Mouse (Mus musculus): ENCODE results near the gene Ltbr. TPM values are rescaled to one million over a fixed set of nuclear protein-coding genes. Genes with fewer than 3 reads are reported as not detected.

Ltbr gene
- polyA plus RNA-seq, 1 experiment: 67.1 TPM

GRCm38 (mm10) chr6:125330626-125331326 lies 17.1 kb upstream of the Ltbr start:
- Histone ChIP-seq H3K4me1 (ENCODE audit: control insufficient read depth, insufficient read depth, low read length) (no peaks in the 10 kb centered on the region), H3K27ac (ENCODE audit: insufficient read depth, low read length) (peak overlapping the region; percentile 28; the same call in 1 of the 2 replicates), H3K4me3 (ENCODE audit: insufficient read depth, low read length) (peak overlapping the region; percentile 52)
- TF ChIP-seq CTCF (IDR thresholded peaks at IDR 0.05; ENCODE audit: borderline replicate concordance, insufficient read depth, low read length) (no peak), POLR2A (IDR thresholded peaks at IDR 0.05; ENCODE audit: low read depth, low read length) (peak; percentile 88)

GRCm38 (mm10) chr6:125328243-125328642 lies 14.6 kb upstream of the Ltbr start:
- TF ChIP-seq POLR2A (IDR thresholded peaks at IDR 0.05; ENCODE audit: low read depth, low read length) (no peak), CTCF (IDR thresholded peaks at IDR 0.05; ENCODE audit: borderline replicate concordance, insufficient read depth, low read length) (no peak)
- peaks cover 3% of the 10 kb centered on the region; the same call in 1 of the 2 replicates for H3K4me1 ChIP-seq (ENCODE audit: control insufficient read depth, insufficient read depth, low read length)
- no peak overlapping the region for H3K4me3 ChIP-seq (ENCODE audit: insufficient read depth, low read length)
- no peak overlapping the region for H3K27ac ChIP-seq (ENCODE audit: insufficient read depth, low read length)

- H3K4me1 ChIP-seq (ENCODE audit: control insufficient read depth, insufficient read depth, low read length): peaks cover 8% of the 10 kb centered on the region; the same call in 1 of the 2 replicates
- H3K4me3 ChIP-seq (ENCODE audit: insufficient read depth, low read length): no peak overlapping the region
- TF ChIP-seq CTCF (IDR thresholded peaks at IDR 0.05; ENCODE audit: borderline replicate concordance, insufficient read depth, low read length): no peak
- TF ChIP-seq POLR2A (IDR thresholded peaks at IDR 0.05; ENCODE audit: low read depth, low read length): no peak
- no peak overlapping the region for H3K27ac ChIP-seq (ENCODE audit: insufficient read depth, low read length)
These were observed 11.7 kb upstream of the Ltbr start for GRCm38 (mm10) chr6:125325337-125325736.

GRCm38 (mm10) chr6:125323547-125323946 lies 9.9 kb upstream of the Ltbr start:
- Histone ChIP-seq H3K4me1 (ENCODE audit: control insufficient read depth, insufficient read depth, low read length) (peaks cover 8% of the 10 kb centered on the region; the same call in 1 of the 2 replicates), H3K4me3 (ENCODE audit: insufficient read depth, low read length) (no peak overlapping the region)

GRCm38 (mm10) chr6:125322794-125323193 lies 9.1 kb upstream of the Ltbr start:
- Histone ChIP-seq H3K4me1 (ENCODE audit: control insufficient read depth, insufficient read depth, low read length) (peaks cover 8% of the 10 kb centered on the region; the same call in 1 of the 2 replicates), H3K27ac (ENCODE audit: insufficient read depth, low read length) (no peak overlapping the region), H3K4me3 (ENCODE audit: insufficient read depth, low read length) (no peak overlapping the region)
- TF ChIP-seq POLR2A (IDR thresholded peaks at IDR 0.05; ENCODE audit: low read depth, low read length): no peak
- no peak for TF ChIP-seq CTCF (IDR thresholded peaks at IDR 0.05; ENCODE audit: borderline replicate concordance, insufficient read depth, low read length)

More at GRCm38 (mm10) chr6:125323547-125323946, 9.9 kb upstream of the Ltbr start:
- no peak overlapping the region for H3K27ac ChIP-seq (ENCODE audit: insufficient read depth, low read length)
- no peak for TF ChIP-seq CTCF (IDR thresholded peaks at IDR 0.05; ENCODE audit: borderline replicate concordance, insufficient read depth, low read length)
- no peak for TF ChIP-seq POLR2A (IDR thresholded peaks at IDR 0.05; ENCODE audit: low read depth, low read length)

- H3K4me3 ChIP-seq (ENCODE audit: insufficient read depth, low read length): no peak overlapping the region
- TF ChIP-seq CTCF (IDR thresholded peaks at IDR 0.05; ENCODE audit: borderline replicate concordance, insufficient read depth, low read length) (no peak), POLR2A (IDR thresholded peaks at IDR 0.05; ENCODE audit: low read depth, low read length) (no peak)
These were observed 7.6 kb upstream of the Ltbr start for GRCm38 (mm10) chr6:125321114-125321855.

GRCm38 (mm10) chr6:125320323-125320722 lies 6.6 kb upstream of the Ltbr start, which contains the start of gene Scnn1a:
TSS of gene Scnn1a (plus strand) at chr6:125320659.
- no peak within 1 kb of the TSS for H3K27ac ChIP-seq (ENCODE audit: insufficient read depth, low read length)
- TF ChIP-seq CTCF (IDR thresholded peaks at IDR 0.05; ENCODE audit: borderline replicate concordance, insufficient read depth, low read length): no peak
- TF ChIP-seq POLR2A (IDR thresholded peaks at IDR 0.05; ENCODE audit: low read depth, low read length): no peak
- H3K4me1 ChIP-seq (ENCODE audit: control insufficient read depth, insufficient read depth, low read length): peaks cover 8% of the 10 kb centered on the region; the same call in 1 of the 2 replicates
- H3K4me3 ChIP-seq (ENCODE audit: insufficient read depth, low read length): no peak within 1 kb of the TSS

More at GRCm38 (mm10) chr6:125321114-125321855, 7.6 kb upstream of the Ltbr start:
- Histone ChIP-seq H3K27ac (ENCODE audit: insufficient read depth, low read length) (no peak overlapping the region), H3K4me1 (ENCODE audit: control insufficient read depth, insufficient read depth, low read length) (peaks cover 8% of the 10 kb centered on the region; the same call in 1 of the 2 replicates)

GRCm38 (mm10) chr6:125319919-125320296 lies 6.2 kb upstream of the Ltbr start:
- no peak overlapping the region for H3K27ac ChIP-seq (ENCODE audit: insufficient read depth, low read length)
- TF ChIP-seq POLR2A (IDR thresholded peaks at IDR 0.05; ENCODE audit: low read depth, low read length): no peak
- TF ChIP-seq CTCF (IDR thresholded peaks at IDR 0.05; ENCODE audit: borderline replicate concordance, insufficient read depth, low read length): no peak

GRCm38 (mm10) chr6:125318981-125319918 lies 5.6 kb upstream of the Ltbr start:
- Histone ChIP-seq H3K4me3 (ENCODE audit: insufficient read depth, low read length) (no peak overlapping the region), H3K27ac (ENCODE audit: insufficient read depth, low read length) (no peak overlapping the region), H3K4me1 (ENCODE audit: control insufficient read depth, insufficient read depth, low read length) (peaks cover 8% of the 10 kb centered on the region; the same call in 1 of the 2 replicates)
- TF ChIP-seq POLR2A (IDR thresholded peaks at IDR 0.05; ENCODE audit: low read depth, low read length) (no peak), CTCF (IDR thresholded peaks at IDR 0.05; ENCODE audit: borderline replicate concordance, insufficient read depth, low read length) (no peak)

More at GRCm38 (mm10) chr6:125319919-125320296, 6.2 kb upstream of the Ltbr start:
- Histone ChIP-seq H3K4me1 (ENCODE audit: control insufficient read depth, insufficient read depth, low read length) (peaks cover 8% of the 10 kb centered on the region; the same call in 1 of the 2 replicates), H3K4me3 (ENCODE audit: insufficient read depth, low read length) (no peak overlapping the region)
